Mouse (Mus musculus) liver, adult 2 months (tissue): ENCODE data around the gene Fads1.

Experiments
- CTCF ChIP-seq: fragments of 200-500 bp; IDR thresholded peaks from 2 replicates; pipeline ENCODE4 v1.5.1; 2011; ENCODE audit warnings: low read depth, low read length, control low read depth
- POLR2A ChIP-seq: fragments of 200-500 bp; IDR thresholded peaks from 2 replicates; pipeline ENCODE4 v1.6.1; 2011; ENCODE audit warnings: low read length, control low read depth; ENCODE audit not compliant: insufficient read depth; ENCODE audit errors: extremely low read depth

- TF ChIP-seq CTCF (no peak), POLR2A (no peak)
Measured at GRCm38 (mm10) chr19:10239975-10240653, 57.4 kb downstream of the Fads1 start.
